Mouse (Mus musculus) CH12.LX (cell line): ENCODE data around the gene Gpd1l. TPM values are rescaled to one million over a fixed set of nuclear protein-coding genes. Genes with fewer than 3 reads are reported as not detected.

Experiments used
- DNase-seq: peaks from one replicate; pipeline ENCODE4 v3.0.0-alpha.2; 2013; ENCODE audit errors: extremely low read depth
- H3K27ac ChIP-seq: 2 replicates; pipeline ENCODE4 v1.5.1; 2012; ENCODE audit warnings: low read depth, mild to moderate bottlenecking, control low read depth, moderate library complexity; ENCODE audit not compliant: insufficient read depth
- H3K27me3 ChIP-seq: replicated peaks from 2 replicates; pipeline ENCODE3; 2012; ENCODE audit warnings: inconsistent platforms
- H3K36me3 ChIP-seq, 2 experiments: replicated peaks in 1 of 2; 2 replicates each; pipeline versions ENCODE3 to v1.6.1; 2012; ENCODE audit warnings: inconsistent platforms in 1 of 2, low read length in 1 of 2, mild to moderate bottlenecking in 1 of 2, mixed read lengths in 1 of 2, moderate library complexity in 1 of 2; ENCODE audit not compliant: control insufficient read depth in 1 of 2, insufficient read depth in 1 of 2
- H3K4me1 ChIP-seq, 2 experiments: 2 replicates each; pipeline ENCODE4 v1.6.1; 2012; ENCODE audit warnings: inconsistent platforms in 1 of 2, moderate library complexity in 1 of 2; ENCODE audit not compliant: insufficient read depth in 2 of 2, control insufficient read depth in 1 of 2
- H3K4me2 ChIP-seq: 2 replicates; pipeline ENCODE4 v1.6.1; 2012; ENCODE audit warnings: low read depth, mild to moderate bottlenecking, control low read depth; ENCODE audit not compliant: poor library complexity, insufficient read depth, severe bottlenecking
- H3K4me3 ChIP-seq, 3 experiments: fragments of 150-350 bp in 1 of 3; sonication (generic) in 1 of 3; replicated peaks in 1 of 3; 2 replicates each; pipeline versions ENCODE3 to v1.5.1; 2011 to 2012; ENCODE audit warnings: low read depth in 2 of 3, low read length in 2 of 3, mild to moderate bottlenecking in 2 of 3, moderate library complexity in 2 of 3, control low read depth in 1 of 3, improper control_type of control experiment in 1 of 3, inconsistent platforms in 1 of 3, mixed read lengths in 1 of 3; ENCODE audit not compliant: poor library complexity in 1 of 3
- H3K79me2 ChIP-seq: replicated peaks from 2 replicates; pipeline ENCODE4 v1.6.1; 2012; ENCODE audit warnings: mild to moderate bottlenecking, moderate library complexity; ENCODE audit not compliant: control insufficient read depth, poor library complexity, insufficient read depth, severe bottlenecking; ENCODE audit errors: extremely low read depth
- H3K9ac ChIP-seq: 2 replicates; pipeline ENCODE4 v1.6.1; 2012; ENCODE audit warnings: low read depth, mild to moderate bottlenecking, control low read depth, moderate library complexity; ENCODE audit not compliant: insufficient read depth
- H3K9me3 ChIP-seq: replicated peaks from 2 replicates; pipeline ENCODE3; 2012; ENCODE audit warnings: low read length, inconsistent platforms, mixed read lengths
- CHD1 ChIP-seq: IDR thresholded peaks from 2 replicates; pipeline ENCODE4 v1.6.1; 2012; ENCODE audit warnings: low read depth, low read length, improper control_type of control experiment, inconsistent platforms
- CTCF ChIP-seq, 2 experiments: IDR thresholded peaks in 1 of 2; conservative IDR thresholded peaks in 1 of 2; 2 replicates each; pipeline ENCODE4 v1.5.1; 2011 to 2012; ENCODE audit warnings: low read depth in 2 of 2, low read length in 2 of 2, improper control_type of control experiment in 1 of 2, inconsistent platforms in 1 of 2, mild to moderate bottlenecking in 1 of 2, moderate library complexity in 1 of 2
- E2F4 ChIP-seq: IDR thresholded peaks from 2 replicates; pipeline ENCODE4 v1.6.1; 2011; ENCODE audit warnings: low read depth, low read length, improper control_type of control experiment; ENCODE audit not compliant: insufficient replicate concordance
- ELF1 ChIP-seq: IDR thresholded peaks from 2 replicates; pipeline ENCODE4 v1.6.1; 2014; ENCODE audit warnings: low read depth, mild to moderate bottlenecking, inconsistent platforms, low read length, improper control_type of control experiment
- ETS1 ChIP-seq: conservative IDR thresholded peaks from 2 replicates; pipeline ENCODE4 v1.6.1; 2012; ENCODE audit warnings: low read depth, mild to moderate bottlenecking, inconsistent platforms, low read length, improper control_type of control experiment, moderate library complexity
- GABPA ChIP-seq: IDR thresholded peaks from 2 replicates; pipeline ENCODE4 v1.6.1; 2012; ENCODE audit warnings: low read depth, low read length, improper control_type of control experiment, inconsistent platforms; ENCODE audit not compliant: insufficient replicate concordance
- HCFC1 ChIP-seq: IDR thresholded peaks from 2 replicates; pipeline ENCODE4 v1.6.1; 2012; ENCODE audit warnings: low read depth, mild to moderate bottlenecking, inconsistent platforms, low read length, improper control_type of control experiment
- KAT2A ChIP-seq: IDR thresholded peaks from 2 replicates; pipeline ENCODE4 v1.6.1; 2012; ENCODE audit warnings: low read length, improper control_type of control experiment, inconsistent platforms; ENCODE audit not compliant: insufficient replicate concordance
- MAX ChIP-seq: IDR thresholded peaks from 2 replicates; pipeline ENCODE4 v1.6.1; 2011; ENCODE audit warnings: low read length, improper control_type of control experiment
- MYC ChIP-seq: IDR thresholded peaks from 2 replicates; pipeline ENCODE4 v1.6.1; 2011; ENCODE audit warnings: low read depth, mild to moderate bottlenecking, improper control_type of control experiment, low read length
- NRF1 ChIP-seq: IDR thresholded peaks from 2 replicates; pipeline ENCODE4 v1.6.1; 2014; ENCODE audit warnings: low read depth, mild to moderate bottlenecking, inconsistent platforms, low read length, improper control_type of control experiment, moderate library complexity
- POLR2A ChIP-seq: IDR thresholded peaks from 2 replicates; pipeline ENCODE4 v1.6.1; 2011; ENCODE audit warnings: low read depth, mild to moderate bottlenecking, improper control_type of control experiment, low read length
- POLR2AphosphoS2 ChIP-seq: IDR thresholded peaks from 2 replicates; pipeline ENCODE4 v1.6.1; 2011; ENCODE audit warnings: low read depth, low read length, improper control_type of control experiment
- RCOR1 ChIP-seq: conservative IDR thresholded peaks from 2 replicates; pipeline ENCODE4 v1.6.1; 2012; ENCODE audit warnings: low read depth, mild to moderate bottlenecking, inconsistent platforms, low read length, improper control_type of control experiment
- TBP ChIP-seq: conservative IDR thresholded peaks from 2 replicates; pipeline ENCODE4 v1.6.1; 2011; ENCODE audit warnings: low read depth, low read length, improper control_type of control experiment
- TCF12 ChIP-seq: IDR thresholded peaks from 2 replicates; pipeline ENCODE4 v1.6.1; 2014; ENCODE audit warnings: low read depth, mild to moderate bottlenecking, inconsistent platforms, low read length, improper control_type of control experiment
- UBTF ChIP-seq: IDR thresholded peaks from 2 replicates; pipeline ENCODE4 v1.6.1; 2012; ENCODE audit warnings: low read depth, mild to moderate bottlenecking, inconsistent platforms, low read length, improper control_type of control experiment, moderate library complexity
- USF2 ChIP-seq: conservative IDR thresholded peaks from 2 replicates; pipeline ENCODE4 v1.6.1; 2011; ENCODE audit warnings: low read depth, low read length, improper control_type of control experiment
- dilution Hi-C: fragments of 300-500 bp; cut with MboI; formaldehyde crosslinking; loops from 2 replicates; pipeline ENCODE4 v1.14.3; 2020; ENCODE audit warnings: low sequenced_read_pairs; ENCODE audit not compliant: extremely low pct_unique_long_range_greater_than_20kb, extremely low pct_ligation_motif_present
- in situ Hi-C: fragments of 300-500 bp; cut with MboI; formaldehyde crosslinking; loops from 3 replicates; pipeline ENCODE4 v1.14.3; 2019; ENCODE audit warnings: low sequenced_read_pairs, low pct_ligation_motif_present, low pct_unique_long_range_greater_than_20kb, mixed read lengths
- polyA plus RNA-seq: library from polyadenylated mRNA; unstranded; fragments of >175 nt; gene quantifications from 2 replicates; pipeline ENCODE4 v1.2.1, GENCODE M21; 2012; ENCODE audit warnings: low read depth; ENCODE audit not compliant: insufficient read length
- total RNA-seq, 2 experiments: library from RNA; depleted of rRNA; stranded (reverse); fragments of 300-350 nt in 1 of 2; fragments of >200 nt in 1 of 2; gene quantifications; 2 replicates each; pipeline ENCODE4 v1.2.3; 2012 to 2014

Gpd1l gene
- total and polyA plus RNA-seq, 3 experiments = 4.6 to 7.4 (median 5.8) TPM

- no peaks in the 10 kb centered on the region for H3K27me3 ChIP-seq
- H3K79me2 ChIP-seq = no peaks in the 10 kb centered on the region
- TF ChIP-seq CTCF (conservative IDR thresholded peaks at IDR 0.05 in 1 of 2, IDR thresholded peaks at IDR 0.05 in 1 of 2; ENCODE audit: low read depth in 2 of 2, low read length in 2 of 2) = 0 out of 4 replicates have a peak, but pooled peaks of 1 of the 2 experiments have one; percentile 4
- TF ChIP-seq TBP = no peak
- TF ChIP-seq, all 38 proteins: peak for 1
- Histone ChIP-seq H3K9ac (no peak overlapping the region), H3K9me3 (peaks cover under 1% of the 10 kb centered on the region), H3K27ac (no peak overlapping the region), H3K36me3 (no peaks in the 10 kb centered on the region), H3K4me1 (peaks cover 4 to 12% of the 10 kb centered on the region in 2 experiments), H3K4me3 (no peak overlapping the region), H3K4me2 (no peak overlapping the region)
- DNase-seq = no peak
- dilution Hi-C loops (no loop called here), in situ Hi-C loops (no loop called here)
Measured at GRCm38 (mm10) chr9:114936687-114937086, 2.9 kb upstream of the Gpd1l start.

- H3K4me1 ChIP-seq = peaks cover 4 to 18% of the 10 kb centered on the region in 2 experiments
- H3K9ac ChIP-seq = no peak overlapping the region
- H3K4me3 ChIP-seq = no peak overlapping the region
- H3K27me3 ChIP-seq = no peaks in the 10 kb centered on the region
- dilution Hi-C loops (no loop called here), in situ Hi-C loops (no loop called here)
- H3K79me2 ChIP-seq = no peaks in the 10 kb centered on the region
- H3K9me3 ChIP-seq = no peaks in the 10 kb centered on the region
- H3K27ac ChIP-seq = no peak overlapping the region
- no peak overlapping the region for H3K4me2 ChIP-seq
- TF ChIP-seq MAX (no peak), ELF1 (no peak), POLR2AphosphoS2 (no peak), UBTF (no peak), GABPA (no peak), MYC (no peak), POLR2A (no peak), HCFC1 (no peak), TBP (no peak), RCOR1 (no peak), NRF1 (no peak), USF2 (no peak), ETS1 (no peak), TCF12 (no peak), KAT2A (no peak), E2F4 (no peak), CHD1 (no peak), CTCF (conservative IDR thresholded peaks at IDR 0.05 in 1 of 2, IDR thresholded peaks at IDR 0.05 in 1 of 2; ENCODE audit: low read depth in 2 of 2, low read length in 2 of 2) (no peak)
- no peak for DNase-seq
- H3K36me3 ChIP-seq = no peaks in the 10 kb centered on the region
Measured at GRCm38 (mm10) chr9:114935321-114935720, 1.5 kb upstream of the Gpd1l start.
